Comparison of ENCODE assay signal across 8 mouse cellular contexts in the genomic region with DNA sequence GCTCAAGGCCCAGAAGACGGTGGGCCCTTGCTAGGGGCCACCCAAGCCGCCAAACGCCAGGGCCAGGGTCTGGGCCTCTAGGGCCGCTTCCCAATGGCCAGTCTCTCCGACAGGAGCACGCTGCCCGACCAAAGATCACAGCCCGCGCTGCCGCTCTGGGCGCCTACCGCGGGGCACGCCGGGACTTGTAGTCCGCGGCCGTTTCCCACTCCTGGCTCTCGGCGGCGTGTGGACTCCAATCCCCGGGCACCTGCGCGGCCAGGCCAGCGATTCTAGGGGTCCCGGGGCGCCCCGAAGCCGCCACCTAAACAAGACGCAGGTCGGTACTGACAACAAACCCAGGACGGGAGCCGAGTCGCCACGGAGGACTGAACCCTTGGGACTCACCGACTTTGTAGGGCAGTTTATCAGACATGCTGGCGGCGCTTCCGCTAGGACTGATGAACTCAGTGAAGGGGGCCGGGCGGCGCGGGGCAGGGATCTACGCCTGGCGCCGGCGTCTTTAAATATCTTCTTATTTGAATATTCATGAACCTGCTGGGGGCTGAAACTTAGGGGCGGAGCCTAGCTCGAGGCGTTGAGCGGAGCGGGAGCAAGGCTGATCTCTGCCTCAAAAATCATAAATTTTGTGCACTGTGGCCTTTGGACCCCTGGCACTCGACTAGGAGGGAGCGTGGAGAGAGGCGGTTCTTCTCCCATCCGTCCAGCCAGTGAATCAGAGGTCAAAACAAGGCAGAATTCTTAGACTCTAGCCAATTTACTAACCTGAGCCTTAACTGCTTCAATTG. TPM values are rescaled to one million over a fixed set of nuclear protein-coding genes. Genes with fewer than 3 reads are reported as not detected.
A peak's percentile ranks its signal among the peaks of the same experiment; 100 is the strongest.
DNase-seq lines count a peak whose midpoint lies in the region; ATAC-seq and TF ChIP-seq lines count a peak whose summit lies in the region.

Gene Ahcy (minus strand): TSS at position 520 of the 788 bp plus-strand sequence.

- peaks cover 4% of the 10 kb centered on the region; the same call in 1 of the 2 replicates for H3K4me1 ChIP-seq in cortical plate, adult 2 months (ENCODE audit: control insufficient read depth, insufficient read depth, low read length)

- TF ChIP-seq CTCF in cortical plate, adult 2 months (IDR thresholded peaks at IDR 0.05; ENCODE audit: extremely low read depth, insufficient read depth, low read length) = no peak

- peak within 1 kb of the TSS; percentile 42 for H3K4me3 ChIP-seq in cortical plate, adult 2 months (ENCODE audit: insufficient read depth, low read length)

- H3K27ac ChIP-seq in cortical plate, adult 2 months (ENCODE audit: insufficient read depth, low read length) = peak within 1 kb of the TSS; percentile 52

- ATAC-seq in activated CD4-positive, CD25-positive, alpha-beta regulatory T cell, adult 4 months = peak; percentile 96
- ATAC-seq in megakaryocyte progenitor cell, adult 5-6 weeks (replicated peaks; ENCODE audit: poor library complexity) = peak; percentile 92

- DNase-seq in gastrocnemius, postnatal 10 days = peak; percentile 83
- DNase-seq in induced T-regulatory cell, adult 2 months (ENCODE audit: low read depth) = peak; percentile 95
- peak; percentile 73 to 89 for DNase-seq in left cerebral cortex, adult 9 months (ENCODE audit: low spot score in 2 of 2)
- DNase-seq in right cerebral cortex, postnatal 14 days = peak; percentile 86
- peak; percentile 86 to 87 for DNase-seq in urinary bladder, postnatal 36 days (ENCODE audit: low spot score in 2 of 2)

- peak; percentile 67 for TF ChIP-seq POLR2A in cortical plate, adult 2 months (IDR thresholded peaks at IDR 0.05; ENCODE audit: extremely low read depth, insufficient read depth, low read length)

RNA-seq across cellular contexts. Expression of gene Ahcy, which starts in this region (rescaled TPM):
- 10 to 100 TPM; 30.2 to 50.5 TPM for polyA plus RNA-seq in activated CD4-positive, CD25-positive, alpha-beta regulatory T cell, adult 4 months (2017; shearing (Covaris generic))
- polyA plus RNA-seq in cortical plate, adult 2 months (2012; rRNA removed) = 28.5 and 30.6 TPM in 2 replicates
- 10 to 100 TPM; 18.9 to 22.7 TPM for total RNA-seq in gastrocnemius, postnatal 10 days (2021)
- 143 and 155 TPM in 2 replicates for total RNA-seq in megakaryocyte progenitor cell, adult 5-6 weeks (2015)
- 103 and 109 TPM in 2 replicates for total RNA-seq in megakaryocyte progenitor cell, adult 5-6 weeks (2017)

Comparison
In these comparisons a context has a peak if more than half of its experiments do, and no peak if none do; other contexts are left out.
1. Peak in every context shown above with its lines: DNase-seq, ATAC-seq, H3K4me3 ChIP-seq and H3K27ac ChIP-seq.
2. RNA of gene Ahcy (total RNA-seq): 103 to 155 TPM in megakaryocyte progenitor cell, adult 5-6 weeks; 18.9 to 22.7 TPM in gastrocnemius, postnatal 10 days; every median in the first group is over 4 times any median in the second.